Mouse (Mus musculus) liver, postnatal 0 days (tissue): ENCODE data around the gene Rab19. TPM values are rescaled to one million over a fixed set of nuclear protein-coding genes. Genes with fewer than 3 reads are reported as not detected.
A peak's percentile ranks its signal among the peaks of the same experiment; 100 is the strongest.

Source experiments
- ATAC-seq: fragments of 200-750 bp; cut with Nextera tagmentation; 2 replicates; pipeline ENCODE4 v1.8.0; 2017; ENCODE audit warnings: mild to moderate bottlenecking, moderate library complexity
- DNase-seq: peaks from one replicate; pipeline ENCODE4 v3.0.0-alpha.2; 2016
- H3K27ac ChIP-seq: fragments of 300-500 bp; sonication (generic); 2 replicates; pipeline ENCODE4 v1.5.1; 2014; ENCODE audit warnings: antibody characterized with exemption, moderate library complexity, mild to moderate bottlenecking, low read depth
- H3K27me3 ChIP-seq: fragments of 300-500 bp; sonication (generic); 2 replicates; pipeline ENCODE4 v1.6.1; 2014; ENCODE audit warnings: low read length, control low read depth, mixed read lengths; ENCODE audit not compliant: insufficient read depth
- H3K36me3 ChIP-seq: fragments of 300-500 bp; sonication (generic); replicated peaks from 2 replicates; pipeline ENCODE4 v1.6.1; 2014; ENCODE audit warnings: mild to moderate bottlenecking, control low read depth, low read length, moderate library complexity, mixed read lengths; ENCODE audit not compliant: insufficient read depth
- H3K4me1 ChIP-seq: fragments of 300-500 bp; sonication (generic); 2 replicates; pipeline ENCODE4 v1.6.1; 2014; ENCODE audit warnings: antibody characterized with exemption, mild to moderate bottlenecking, control low read depth; ENCODE audit not compliant: insufficient read depth
- H3K4me2 ChIP-seq: fragments of 300-500 bp; sonication (generic); 2 replicates; pipeline ENCODE4 v1.6.1; 2014; ENCODE audit warnings: low read depth, mild to moderate bottlenecking, low read length, moderate library complexity, mixed read lengths
- H3K4me3 ChIP-seq: fragments of 300-500 bp; sonication (generic); 2 replicates; pipeline ENCODE4 v1.5.1; 2014; ENCODE audit warnings: low read depth, low read length
- H3K9ac ChIP-seq: fragments of 300-500 bp; sonication (generic); replicated peaks from 2 replicates; pipeline ENCODE4 v1.6.1; 2014; ENCODE audit warnings: mild to moderate bottlenecking, moderate library complexity
- H3K9me3 ChIP-seq: fragments of 300-500 bp; sonication (generic); 2 replicates; pipeline ENCODE4 v1.6.1; 2016; ENCODE audit warnings: mild to moderate bottlenecking, control low read depth, low read length, mixed read lengths
- CTCF ChIP-seq: sonication (generic); IDR thresholded peaks from 2 replicates; pipeline ENCODE4 v1.5.1; 2016; ENCODE audit warnings: antibody characterized with exemption, low read depth
- EP300 ChIP-seq: IDR thresholded peaks from 2 replicates; pipeline ENCODE4 v1.6.1; 2016; ENCODE audit warnings: antibody characterized with exemption, low read depth, mild to moderate bottlenecking
- WGBS: fragments of 180-500 bp; shearing (Covaris S2); extraction: QIAGEN DNeasy Blood & Tissue Kit; methylation state at CpG from one replicate; pipeline ENCODE4 v1.1.7; 2014; ENCODE audit not compliant: insufficient replicate concordance; 5-methylcytosine and 5-hydroxymethylcytosine counted together
- polyA plus RNA-seq: library from polyadenylated mRNA; unstranded; fragments of >200 nt; fragmentation: Nextera tagmentation; extraction: Ambion mirVana; gene quantifications from 2 replicates; pipeline ENCODE4 v1.2.1, GENCODE M21; 2015

The Rab19 gene
- polyA plus RNA-seq, result 0.95 and 1.1 TPM in 2 replicates

GRCm38 (mm10) chr6:39381125-39381880, at the start of gene Rab19:
Gene Rab19 (plus strand): TSS chr6:39381175.
- TF ChIP-seq EP300 (no peak), CTCF (no peak)
- Histone ChIP-seq H3K4me2 (peak within 1 kb of the TSS; percentile 86), H3K27me3 (peaks cover 15% of the 10 kb centered on the region; the same call in 1 of the 2 replicates), H3K4me1 (peaks cover 9% of the 10 kb centered on the region), H3K9me3 (no peaks in the 10 kb centered on the region), H3K4me3 (peak within 1 kb of the TSS; percentile 61), H3K27ac (peak within 1 kb of the TSS; percentile 66), H3K9ac (peak within 1 kb of the TSS; percentile 64), H3K36me3 (no peaks in the 10 kb centered on the region)
- 4% methylated on average over 20 of the region's 20 CpGs for WGBS
- ATAC-seq, result no peak
- DNase-seq, result peak; percentile 29

DNA sequence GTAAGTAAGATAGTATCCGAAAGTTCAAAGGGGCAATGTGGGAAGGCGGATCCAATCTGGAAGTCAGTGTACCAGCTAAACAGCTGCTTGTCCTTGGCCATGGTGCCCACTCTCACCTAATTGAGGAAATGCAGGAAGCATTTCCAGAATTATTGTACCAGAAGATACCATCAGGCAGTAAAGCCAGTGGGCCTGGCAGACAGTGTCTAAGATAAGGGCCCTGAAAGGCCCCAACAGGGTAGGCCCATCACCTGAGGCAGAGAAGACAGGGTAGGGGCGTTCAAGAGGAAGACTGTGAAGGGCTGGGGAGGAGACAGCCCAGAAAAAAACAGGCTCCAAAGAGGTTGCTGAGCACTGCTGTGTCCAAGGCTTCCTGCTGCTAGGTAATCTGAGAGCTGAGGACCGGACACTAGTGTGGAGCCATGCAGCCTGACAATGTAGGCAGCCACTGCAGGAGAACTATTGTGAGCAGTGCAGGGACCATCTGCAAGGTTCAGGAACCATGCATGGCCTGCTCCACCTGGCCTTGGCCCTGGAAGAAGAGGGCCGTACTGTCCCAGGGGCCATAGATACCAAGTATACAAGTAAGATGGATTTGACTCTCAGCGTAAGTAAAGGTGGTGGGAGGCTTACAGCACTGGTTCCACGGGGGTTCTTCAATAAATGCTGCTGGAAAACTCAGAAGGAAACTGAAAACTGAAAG, 48.8 kb upstream of the Rab19 start:
- ATAC-seq (no peak), DNase-seq (no peak)
- no peak overlapping the region for H3K9ac ChIP-seq
- no peak for TF ChIP-seq CTCF
- no peak for TF ChIP-seq EP300
- H3K27ac ChIP-seq, result no peak overlapping the region; the same call in 1 of the 2 replicates
- no peak overlapping the region for H3K4me3 ChIP-seq
- no peaks in the 10 kb centered on the region for H3K9me3 ChIP-seq
- no peaks in the 10 kb centered on the region for H3K4me1 ChIP-seq
- WGBS, result 75% methylated on average over 7 of the region's 7 CpGs
- peaks cover 10% of the 10 kb centered on the region; the same call in 1 of the 2 replicates for H3K36me3 ChIP-seq
- H3K4me2 ChIP-seq, result no peak overlapping the region
- no peaks in the 10 kb centered on the region for H3K27me3 ChIP-seq

DNA sequence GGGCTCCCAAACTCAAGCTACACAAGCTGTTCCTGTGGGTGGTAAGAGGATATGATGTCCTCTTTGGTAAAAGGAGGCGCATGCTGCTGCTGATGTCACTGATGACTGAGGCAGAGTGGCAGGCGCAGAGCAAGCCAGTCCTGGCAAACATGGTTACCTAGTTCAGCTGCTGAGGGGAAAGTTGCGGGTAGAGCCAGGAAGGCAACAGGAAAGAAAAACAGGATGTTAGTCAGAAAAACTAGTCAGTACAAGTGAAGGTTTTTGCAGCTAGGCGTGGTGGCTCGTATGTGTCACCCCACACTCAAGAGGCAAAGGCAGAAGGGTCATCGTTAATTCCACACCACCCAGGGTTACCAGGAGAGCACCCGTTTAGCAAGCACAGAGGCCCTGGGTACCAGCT, 46.8 kb upstream of the Rab19 start:
- no peak overlapping the region for H3K9ac ChIP-seq
- H3K4me3 ChIP-seq, result no peak overlapping the region
- no peak for DNase-seq
- no peak overlapping the region for H3K27ac ChIP-seq
- no peaks in the 10 kb centered on the region for H3K4me1 ChIP-seq
- H3K9me3 ChIP-seq, result no peaks in the 10 kb centered on the region
- 60% methylated on average over 7 of the region's 7 CpGs for WGBS
- TF ChIP-seq CTCF (no peak), EP300 (no peak)
- H3K4me2 ChIP-seq, result no peak overlapping the region
- ATAC-seq, result no peak
- H3K36me3 ChIP-seq, result peaks cover 12% of the 10 kb centered on the region; the same call in 1 of the 2 replicates
- H3K27me3 ChIP-seq, result no peaks in the 10 kb centered on the region

DNA sequence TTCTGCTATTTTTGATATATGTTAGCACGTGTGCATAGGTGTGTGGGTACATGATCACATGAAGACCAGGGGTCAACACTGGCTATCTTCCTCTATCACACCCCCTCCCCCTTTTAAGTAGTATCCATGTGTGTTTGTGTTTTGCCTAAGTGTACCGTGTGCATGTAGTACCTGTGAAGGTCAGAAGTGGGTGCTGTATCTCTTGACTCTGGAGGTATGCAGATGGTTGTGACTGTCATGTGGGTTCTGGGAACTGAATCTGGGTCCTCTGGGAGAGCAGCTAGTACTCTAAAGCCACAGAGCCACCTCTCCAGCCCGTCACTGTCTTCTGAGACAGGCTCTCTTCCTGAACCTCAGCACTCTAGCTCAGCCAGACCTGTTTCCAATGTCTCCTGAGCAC, 46.1 kb upstream of the Rab19 start:
- no peaks in the 10 kb centered on the region for H3K9me3 ChIP-seq
- H3K36me3 ChIP-seq, result peaks cover 12% of the 10 kb centered on the region; the same call in 1 of the 2 replicates
- no peaks in the 10 kb centered on the region for H3K4me1 ChIP-seq
- TF ChIP-seq CTCF (peak; percentile 25; the same call in 1 of the 2 replicates), EP300 (no peak)
- no peaks in the 10 kb centered on the region for H3K27me3 ChIP-seq
- no peak overlapping the region for H3K4me3 ChIP-seq
- ATAC-seq (no peak), DNase-seq (no peak)
- WGBS, result 78% methylated on average over 3 of the region's 3 CpGs
- no peak overlapping the region for H3K9ac ChIP-seq
- H3K27ac ChIP-seq, result no peak overlapping the region
- H3K4me2 ChIP-seq, result no peak overlapping the region

- 84% methylated on average over 8 of the region's 8 CpGs for WGBS
Measured at GRCm38 (mm10) chr6:39338359-39338758, 42.6 kb upstream of the Rab19 start.

DNA sequence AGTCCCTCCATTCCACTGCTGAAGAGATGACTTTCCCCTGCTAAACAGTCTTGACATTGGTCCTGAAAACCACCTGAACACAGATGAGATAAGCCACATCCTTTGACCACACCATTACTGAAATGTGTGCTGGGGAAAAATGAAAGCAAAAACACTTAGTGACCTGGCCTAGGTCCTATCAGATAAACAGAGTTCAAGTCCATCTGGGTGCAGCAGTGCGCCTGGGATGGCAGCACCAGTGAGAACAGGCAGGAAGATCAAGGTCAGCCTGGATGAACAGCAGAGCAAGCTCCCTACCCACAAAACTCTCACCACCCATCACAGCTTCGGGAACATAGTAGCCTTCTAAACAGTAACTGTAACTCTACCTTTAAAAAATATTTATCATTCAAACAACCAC, 39.2 kb upstream of the Rab19 start:
- 49% methylated on average over 2 of the region's 2 CpGs for WGBS
- peak; percentile 86 for ATAC-seq
- Histone ChIP-seq H3K36me3 (peaks cover 18% of the 10 kb centered on the region), H3K9me3 (no peaks in the 10 kb centered on the region), H3K27me3 (no peaks in the 10 kb centered on the region), H3K27ac (peak overlapping the region; percentile 39; the same call in 1 of the 2 replicates), H3K4me2 (no peak overlapping the region), H3K4me3 (no peak overlapping the region), H3K4me1 (no peaks in the 10 kb centered on the region), H3K9ac (no peak overlapping the region)
- TF ChIP-seq CTCF (no peak), EP300 (no peak)
- no peak for DNase-seq

More at GRCm38 (mm10) chr6:39338359-39338758, 42.6 kb upstream of the Rab19 start:
- Histone ChIP-seq H3K4me2 (no peak overlapping the region), H3K4me1 (no peaks in the 10 kb centered on the region), H3K9ac (no peak overlapping the region), H3K9me3 (no peaks in the 10 kb centered on the region), H3K4me3 (no peak overlapping the region), H3K27me3 (no peaks in the 10 kb centered on the region), H3K27ac (no peak overlapping the region), H3K36me3 (peaks cover 18% of the 10 kb centered on the region)
- TF ChIP-seq EP300 (no peak), CTCF (no peak)
- no peak for DNase-seq
- no peak for ATAC-seq
